Mouse (Mus musculus) forebrain, embryonic 11.5 days (tissue): ENCODE results near the gene Alkbh5. TPM values are rescaled to one million over a fixed set of nuclear protein-coding genes. Genes with fewer than 3 reads are reported as not detected.

Experiments used
- ATAC-seq: fragments of 200-750 bp; cut with Nextera tagmentation; replicated peaks from 2 replicates; pipeline ENCODE4 v1.8.0; 2017; ENCODE audit warnings: moderate TSS enrichment; ENCODE audit not compliant: low FRiP score
- DNase-seq: peaks from one replicate; pipeline ENCODE4 v3.0.0-alpha.2; 2017; ENCODE audit warnings: low spot score
- H3K27ac ChIP-seq: fragments of 300-500 bp; sonication (generic); 2 replicates; pipeline ENCODE4 v1.5.1; 2014; ENCODE audit warnings: low read depth, low read length
- H3K27me3 ChIP-seq: fragments of 300-500 bp; sonication (generic); 2 replicates; pipeline ENCODE4 v1.6.1; 2014; ENCODE audit warnings: mild to moderate bottlenecking, low read length, mixed read lengths; ENCODE audit not compliant: control insufficient read depth, insufficient read depth
- H3K36me3 ChIP-seq: fragments of 300-500 bp; sonication (generic); 2 replicates; pipeline ENCODE4 v1.6.1; 2014; ENCODE audit warnings: mild to moderate bottlenecking, low read length, moderate library complexity, mixed read lengths; ENCODE audit not compliant: control insufficient read depth, insufficient read depth
- H3K4me1 ChIP-seq: fragments of 300-500 bp; sonication (generic); replicated peaks from 2 replicates; pipeline ENCODE4 v1.6.1; 2014; ENCODE audit warnings: low read length, mixed read lengths; ENCODE audit not compliant: control insufficient read depth, insufficient read depth
- H3K4me2 ChIP-seq: fragments of 300-500 bp; sonication (generic); 2 replicates; pipeline ENCODE4 v1.6.1; 2014; ENCODE audit warnings: low read depth, mild to moderate bottlenecking, low read length, moderate library complexity, mixed read lengths; ENCODE audit not compliant: severe bottlenecking
- H3K4me3 ChIP-seq: fragments of 300-500 bp; sonication (generic); 2 replicates; pipeline ENCODE4 v1.5.1; 2014; ENCODE audit warnings: low read depth, low read length
- H3K9ac ChIP-seq: fragments of 300-500 bp; sonication (generic); 2 replicates; pipeline ENCODE4 v1.6.1; 2014; ENCODE audit warnings: low read length
- H3K9me3 ChIP-seq: fragments of 300-500 bp; sonication (generic); 2 replicates; pipeline ENCODE4 v1.6.1; 2016; ENCODE audit warnings: low read length, mixed read lengths; ENCODE audit not compliant: control insufficient read depth
- WGBS: fragments of 180-500 bp; shearing (Covaris S2); extraction: QIAGEN DNeasy Blood & Tissue Kit; methylation state at CpG from one replicate; pipeline ENCODE4 v1.1.7; 2014; 5-methylcytosine and 5-hydroxymethylcytosine counted together
- polyA plus RNA-seq: library from polyadenylated mRNA; unstranded; fragments of >200 nt; fragmentation: Nextera tagmentation; extraction: Ambion mirVana; gene quantifications from 2 replicates; pipeline ENCODE4 v1.2.1, GENCODE M21; 2014

Alkbh5 gene
- polyA plus RNA-seq = 38.0 and 41.2 TPM in 2 replicates

GRCm38 (mm10) chr11:60536180-60536858 is at the start of gene Alkbh5:
Alkbh5 (plus strand) TSS chr11:60536381.
- peak; percentile 65 for DNase-seq

GRCm38 (mm10) chr11:60492726-60493125 is 43.5 kb upstream of the Alkbh5 start:
- Histone ChIP-seq H3K27me3 (no peaks in the 10 kb centered on the region), H3K9ac (no peak overlapping the region), H3K4me1 (no peaks in the 10 kb centered on the region), H3K36me3 (no peaks in the 10 kb centered on the region), H3K4me2 (no peak overlapping the region), H3K4me3 (no peak overlapping the region), H3K27ac (no peak overlapping the region), H3K9me3 (no peaks in the 10 kb centered on the region)
- DNase-seq (no peak), ATAC-seq (no peak)
- 80% methylated on average over 5 of the region's 5 CpGs for WGBS

More at GRCm38 (mm10) chr11:60536180-60536858, at the start of gene Alkbh5:
- H3K4me3 ChIP-seq = peak within 1 kb of the TSS; percentile 98
- no peaks in the 10 kb centered on the region for H3K27me3 ChIP-seq
- peak within 1 kb of the TSS; percentile 92 for H3K9ac ChIP-seq
- no peaks in the 10 kb centered on the region for H3K9me3 ChIP-seq
- peak within 1 kb of the TSS; percentile 100 for H3K27ac ChIP-seq
- peak within 1 kb of the TSS; percentile 98 for H3K4me2 ChIP-seq
- peaks cover 19% of the 10 kb centered on the region for H3K4me1 ChIP-seq
- H3K36me3 ChIP-seq = no peaks in the 10 kb centered on the region
- 24% methylated on average over 9 of the region's 9 CpGs for WGBS
- 0 out of 2 replicates have a peak, but pooled peaks have one; percentile 11 for ATAC-seq

GRCm38 (mm10) chr11:60495692-60496091 is 40.5 kb upstream of the Alkbh5 start:
- no peak overlapping the region for H3K9ac ChIP-seq
- H3K4me2 ChIP-seq = no peak overlapping the region
- H3K4me3 ChIP-seq = no peak overlapping the region
- no peaks in the 10 kb centered on the region for H3K36me3 ChIP-seq
- DNase-seq (no peak), ATAC-seq (no peak)
- H3K9me3 ChIP-seq = no peaks in the 10 kb centered on the region
- WGBS = 69% methylated on average over 2 of the region's 2 CpGs
- H3K27ac ChIP-seq = no peak overlapping the region
- no peaks in the 10 kb centered on the region for H3K27me3 ChIP-seq
- no peaks in the 10 kb centered on the region for H3K4me1 ChIP-seq

GRCm38 (mm10) chr11:60507281-60507680 is 28.9 kb upstream of the Alkbh5 start:
- Histone ChIP-seq H3K9me3 (no peaks in the 10 kb centered on the region), H3K27me3 (peaks cover 16% of the 10 kb centered on the region), H3K4me3 (no peak overlapping the region), H3K27ac (no peak overlapping the region), H3K36me3 (no peaks in the 10 kb centered on the region), H3K4me2 (no peak overlapping the region), H3K9ac (no peak overlapping the region), H3K4me1 (peaks cover 9% of the 10 kb centered on the region)
- no peak for DNase-seq
- WGBS = 88% methylated on average over 13 of the region's 13 CpGs
- ATAC-seq = no peak

GRCm38 (mm10) chr11:60508950-60509349 is 27.2 kb upstream of the Alkbh5 start:
- H3K36me3 ChIP-seq = no peaks in the 10 kb centered on the region
- peaks cover 16% of the 10 kb centered on the region for H3K27me3 ChIP-seq
- 6% methylated on average over 11 of the region's 11 CpGs for WGBS
- DNase-seq (no peak), ATAC-seq (no peak)
- no peak overlapping the region for H3K27ac ChIP-seq
- peak overlapping the region; percentile 60 for H3K4me2 ChIP-seq
- peaks cover 9% of the 10 kb centered on the region for H3K4me1 ChIP-seq
- peak overlapping the region; percentile 24 for H3K4me3 ChIP-seq
- H3K9me3 ChIP-seq = no peaks in the 10 kb centered on the region
- H3K9ac ChIP-seq = no peak overlapping the region; the same call in 1 of the 2 replicates

GRCm38 (mm10) chr11:60509500-60509899 is 26.7 kb upstream of the Alkbh5 start:
- peak overlapping the region; percentile 37 for H3K9ac ChIP-seq
- H3K4me3 ChIP-seq = peak overlapping the region; percentile 24
- H3K36me3 ChIP-seq = no peaks in the 10 kb centered on the region
- no peaks in the 10 kb centered on the region for H3K9me3 ChIP-seq
- WGBS = 0% methylated on average over 25 of the region's 25 CpGs
- H3K27me3 ChIP-seq = peaks cover 16% of the 10 kb centered on the region
- H3K4me2 ChIP-seq = peak overlapping the region; percentile 60
- ATAC-seq (no peak), DNase-seq (peak; percentile 64)
- no peak overlapping the region for H3K27ac ChIP-seq
- peaks cover 9% of the 10 kb centered on the region for H3K4me1 ChIP-seq

- Histone ChIP-seq H3K9me3 (no peaks in the 10 kb centered on the region), H3K27ac (no peak overlapping the region), H3K4me2 (no peak overlapping the region), H3K9ac (no peak overlapping the region), H3K4me3 (no peak overlapping the region), H3K27me3 (peaks cover 16% of the 10 kb centered on the region), H3K4me1 (peaks cover 9% of the 10 kb centered on the region), H3K36me3 (no peaks in the 10 kb centered on the region)
- WGBS = 77% methylated on average over 1 of the region's 1 CpGs
- ATAC-seq (no peak), DNase-seq (no peak)
These were observed 24.3 kb upstream of the Alkbh5 start for GRCm38 (mm10) chr11:60511893-60512292.

- H3K27me3 ChIP-seq = peaks cover 16% of the 10 kb centered on the region
- H3K36me3 ChIP-seq = no peaks in the 10 kb centered on the region
- H3K9me3 ChIP-seq = no peaks in the 10 kb centered on the region
- H3K4me3 ChIP-seq = no peak overlapping the region
- no peak overlapping the region for H3K9ac ChIP-seq
- no peak overlapping the region for H3K4me2 ChIP-seq
- whole genome bisulfite sequencing = 71% methylated on average over 2 of the region's 2 CpGs
- no peak for DNase-seq
- no peak overlapping the region for H3K27ac ChIP-seq
- peaks cover 9% of the 10 kb centered on the region for H3K4me1 ChIP-seq
- ATAC-seq = no peak
These were observed 23.7 kb upstream of the Alkbh5 start for GRCm38 (mm10) chr11:60512520-60512919.

- Histone ChIP-seq H3K27me3 (peaks cover 4% of the 10 kb centered on the region; the same call in 1 of the 2 replicates), H3K9ac (no peak overlapping the region), H3K4me2 (no peak overlapping the region), H3K27ac (no peak overlapping the region), H3K4me3 (no peak overlapping the region), H3K36me3 (no peaks in the 10 kb centered on the region), H3K9me3 (no peaks in the 10 kb centered on the region), H3K4me1 (no peaks in the 10 kb centered on the region)
- ATAC-seq = no peak
- 76% methylated on average over 2 of the region's 2 CpGs for WGBS
- DNase-seq = no peak
These were observed 21.2 kb upstream of the Alkbh5 start for GRCm38 (mm10) chr11:60514941-60515340.
